Mouse (Mus musculus) olfactory bulb, adult 2 months (tissue): ENCODE measurements at regions not wholly inside any gene's neighbourhood (a gene's known extent, or its start where the extent isn't known, plus 50 kb on each side); places are given as distances from the start of the nearest gene placed in this dataset.
A peak's percentile ranks its signal among the peaks of the same experiment; 100 is the strongest.
"Not testable (repeated sequence)": the region's sequence is repeated elsewhere in the genome, so short reads cannot be mapped to it uniquely, and the experiment has no call there.

Experiments used
- H3K27ac ChIP-seq: fragments of 200-500 bp; 2 replicates; pipeline ENCODE4 v1.5.1; 2012; ENCODE audit warnings: low read depth, low read length; ENCODE audit not compliant: insufficient read depth
- H3K4me1 ChIP-seq: fragments of 200-500 bp; 2 replicates; pipeline ENCODE4 v1.6.1; 2012; ENCODE audit warnings: low read length; ENCODE audit not compliant: control insufficient read depth, insufficient read depth
- H3K4me3 ChIP-seq: fragments of 200-500 bp; 2 replicates; pipeline ENCODE4 v1.5.1; 2012; ENCODE audit warnings: mild to moderate bottlenecking, low read depth, low read length, moderate library complexity; ENCODE audit not compliant: insufficient read depth
- CTCF ChIP-seq: fragments of 200-500 bp; IDR thresholded peaks from 2 replicates; pipeline ENCODE4 v1.5.1; 2012; ENCODE audit warnings: low read depth, mild to moderate bottlenecking, low read length, moderate library complexity; ENCODE audit not compliant: insufficient read depth
- POLR2A ChIP-seq: fragments of 200-500 bp; IDR thresholded peaks from 2 replicates; pipeline ENCODE4 v1.6.1; 2012; ENCODE audit warnings: mild to moderate bottlenecking, low read depth, low read length, moderate library complexity; ENCODE audit not compliant: insufficient read depth
- WGBS: fragments of 180-500 bp; shearing (Covaris S2); methylation state at CpG from one replicate; pipeline ENCODE4 v1.1.7; 2018; 5-methylcytosine and 5-hydroxymethylcytosine counted together

- H3K4me1 ChIP-seq, result no peaks in the 10 kb centered on the region
- no peak overlapping the region for H3K4me3 ChIP-seq
- WGBS, result 74% methylated on average over 4 of the region's 4 CpGs
- TF ChIP-seq POLR2A (no peak), CTCF (no peak)
- no peak overlapping the region for H3K27ac ChIP-seq
Observed at GRCm38 (mm10) chr14:102215267-102215964, 485.7 kb downstream of the Lmo7 start.

- 90% methylated on average over 2 of the region's 2 CpGs for WGBS
- Histone ChIP-seq H3K27ac (no peak overlapping the region), H3K4me1 (no peaks in the 10 kb centered on the region), H3K4me3 (no peak overlapping the region)
- TF ChIP-seq CTCF (no peak), POLR2A (no peak)
Observed at GRCm38 (mm10) chr14:102212079-102212478, 482.3 kb downstream of the Lmo7 start.

- H3K27ac ChIP-seq, result 0 out of 2 replicates have a peak overlapping the region, but pooled peaks have one; percentile 33
- TF ChIP-seq CTCF (no peak), POLR2A (no peak)
- 61% methylated on average over 10 of the region's 10 CpGs for WGBS
Observed at GRCm38 (mm10) chr14:102204881-102205671, 475.3 kb downstream of the Lmo7 start.

GRCm38 (mm10) chr14:102199430-102199829 is 469.7 kb downstream of the Lmo7 start:
- WGBS, result 38% methylated on average over 6 of the region's 6 CpGs
- Histone ChIP-seq H3K27ac (no peak overlapping the region), H3K4me1 (no peaks in the 10 kb centered on the region), H3K4me3 (no peak overlapping the region)
- TF ChIP-seq POLR2A (no peak), CTCF (no peak)

More at GRCm38 (mm10) chr14:102204881-102205671, 475.3 kb downstream of the Lmo7 start:
- Histone ChIP-seq H3K4me3 (no peak overlapping the region), H3K4me1 (no peaks in the 10 kb centered on the region)

DNA sequence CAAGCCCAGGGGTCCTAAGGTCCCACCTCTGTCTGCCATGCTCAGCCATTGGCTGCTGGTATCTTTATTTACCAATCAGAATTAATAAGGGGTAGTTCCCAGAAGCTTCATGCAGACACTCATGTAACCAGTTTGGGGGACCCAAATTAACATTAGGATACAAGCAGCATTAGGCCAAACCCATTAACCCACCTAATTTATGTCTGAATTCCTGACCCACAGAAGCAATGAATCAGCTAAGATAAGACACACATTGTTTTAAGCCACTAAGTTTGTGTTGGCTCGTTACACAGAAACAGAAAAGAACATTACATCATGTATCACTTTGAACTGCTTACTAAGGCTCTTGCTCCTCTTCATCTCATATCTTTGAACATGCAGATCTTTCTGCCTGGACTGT is 461.0 kb downstream of the Lmo7 start:
- TF ChIP-seq POLR2A (no peak), CTCF (no peak)
- Histone ChIP-seq H3K27ac (no peak overlapping the region), H3K4me1 (no peaks in the 10 kb centered on the region), H3K4me3 (no peak overlapping the region)
- 65% methylated on average over 1 of the region's 1 CpGs for WGBS

GRCm38 (mm10) chr14:102181269-102181668 is 451.5 kb downstream of the Lmo7 start:
- no peaks in the 10 kb centered on the region for H3K4me1 ChIP-seq
- TF ChIP-seq POLR2A (no peak), CTCF (no peak)
- no peak overlapping the region for H3K4me3 ChIP-seq
- WGBS, result 73% methylated on average over 3 of the region's 3 CpGs
- no peak overlapping the region for H3K27ac ChIP-seq

DNA sequence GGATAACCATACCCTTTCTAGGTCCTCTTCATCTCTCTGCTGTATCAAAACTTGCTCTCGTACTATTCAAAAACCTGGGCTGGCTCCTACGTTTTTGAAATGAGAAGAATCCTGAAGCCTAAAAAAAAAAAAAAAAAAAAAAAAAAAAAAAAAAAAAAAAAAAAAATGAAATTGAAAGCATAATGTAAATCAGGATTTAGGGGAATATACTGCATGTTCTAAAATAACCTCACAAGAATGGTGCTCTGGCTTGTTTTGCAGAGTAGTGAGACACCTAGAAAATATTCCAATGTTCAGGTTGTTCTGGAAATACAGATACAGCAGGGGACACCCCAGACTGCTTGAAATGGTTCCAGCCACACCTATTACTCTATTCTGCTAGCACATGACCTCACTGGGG is 442.0 kb downstream of the Lmo7 start:
- Histone ChIP-seq H3K4me3 (no peak overlapping the region), H3K27ac (no peak overlapping the region), H3K4me1 (no peaks in the 10 kb centered on the region)
- TF ChIP-seq POLR2A (no peak), CTCF (no peak)
- WGBS, result 80% methylated on average over 2 of the region's 2 CpGs

DNA sequence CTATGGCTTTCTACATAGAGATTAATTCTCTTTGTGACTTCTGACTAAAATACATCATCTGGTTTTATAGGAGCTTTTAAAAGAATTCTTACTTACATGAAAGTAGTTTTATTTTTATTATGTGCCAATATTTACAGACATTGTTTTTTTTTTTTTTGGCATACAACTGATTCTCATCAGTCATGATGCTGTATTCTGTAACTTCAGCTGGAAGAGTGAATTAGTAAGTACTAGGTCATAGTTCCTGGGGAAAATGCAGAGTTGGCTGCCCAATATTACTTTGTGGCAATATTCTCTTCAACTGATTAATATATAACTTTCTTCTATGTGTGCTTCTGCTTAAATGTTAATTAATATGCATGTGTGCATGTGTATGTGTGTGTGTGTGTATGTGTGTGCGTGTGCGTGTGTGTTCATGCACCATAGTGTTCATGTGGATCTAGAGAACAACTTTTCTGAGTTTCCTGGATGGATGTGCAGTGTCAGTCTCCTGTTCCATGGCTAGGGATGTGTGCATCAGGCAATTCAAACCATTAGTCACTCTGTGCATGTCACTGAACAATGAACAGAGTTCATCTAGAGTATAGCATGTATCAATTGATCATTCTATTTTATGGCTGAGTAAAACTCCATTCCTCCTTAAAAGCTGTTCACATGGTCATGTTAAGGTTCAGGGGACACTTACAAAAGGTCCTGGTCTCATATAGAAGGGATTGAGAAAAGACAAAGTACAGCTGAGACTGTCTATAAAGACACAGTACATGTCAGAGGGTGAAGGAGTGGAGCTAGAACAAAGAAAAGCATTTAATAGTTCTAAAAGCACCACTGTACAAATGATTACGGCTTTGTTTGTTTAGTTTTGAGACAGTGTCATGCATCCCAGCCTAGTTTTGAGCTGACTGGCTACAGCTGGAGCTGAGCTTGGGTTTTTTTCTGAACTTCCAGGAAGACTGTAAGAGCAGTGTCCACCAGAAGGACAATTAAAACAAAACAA is 431.8 kb downstream of the Lmo7 start:
- Histone ChIP-seq H3K27ac (no peak overlapping the region), H3K4me3 (no peak overlapping the region), H3K4me1 (no peaks in the 10 kb centered on the region)
- TF ChIP-seq CTCF, result no peak
- no peak for TF ChIP-seq POLR2A
- WGBS, result 84% methylated on average over 3 of the region's 3 CpGs

DNA sequence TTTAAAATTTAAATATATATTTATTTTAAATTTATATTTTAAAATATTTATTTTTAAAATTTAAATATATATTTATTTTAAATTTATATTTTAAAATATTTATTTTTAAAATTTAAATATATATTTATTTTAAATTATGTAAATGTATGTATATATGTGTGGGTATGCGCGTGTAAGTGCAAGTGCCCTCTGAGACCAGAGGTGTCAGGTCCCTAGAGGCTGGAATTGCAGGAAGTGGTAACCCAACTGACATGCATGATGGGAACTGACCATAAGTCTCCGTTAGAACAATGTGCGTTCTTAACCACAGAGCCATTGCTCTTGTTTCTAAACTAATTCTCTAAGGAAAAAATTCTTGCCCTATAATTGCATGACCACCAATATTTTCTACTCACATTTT is 420.7 kb downstream of the Lmo7 start:
- H3K27ac ChIP-seq, H3K4me1 ChIP-seq, H3K4me3 ChIP-seq: not testable (repeated sequence)
- WGBS, result 95% methylated on average over 4 of the region's 4 CpGs
